Mouse (Mus musculus): ENCODE data around the gene Nt5c3. TPM values are rescaled to one million over a fixed set of nuclear protein-coding genes. Genes with fewer than 3 reads are reported as not detected.
"Not testable (repeated sequence)": the region's sequence is repeated elsewhere in the genome, so short reads cannot be mapped to it uniquely, and the experiment has no call there.

Gene Nt5c3
- total RNA-seq, 2 experiments from 2014 or later = 50.8 to 60.3 TPM

DNA sequence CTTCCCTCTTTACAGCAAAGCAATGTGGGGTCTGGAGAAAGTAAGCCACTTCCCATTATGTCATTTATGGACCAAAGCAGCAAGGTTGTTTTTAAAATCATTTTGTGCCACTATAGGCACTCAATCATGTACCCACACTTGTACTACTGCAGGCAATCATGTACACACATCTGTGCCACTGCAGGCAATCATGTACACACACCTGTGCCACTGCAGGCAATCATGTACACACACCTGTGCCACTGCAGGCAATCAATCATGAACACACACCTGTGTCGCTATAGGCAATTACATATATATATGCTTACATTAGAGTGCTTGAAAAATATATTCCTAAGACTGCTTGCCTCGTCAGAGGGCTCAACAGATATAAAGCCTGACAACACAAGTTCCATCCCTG, 18.8 kb downstream of the Nt5c3 start:
- no peak for DNase-seq

DNA sequence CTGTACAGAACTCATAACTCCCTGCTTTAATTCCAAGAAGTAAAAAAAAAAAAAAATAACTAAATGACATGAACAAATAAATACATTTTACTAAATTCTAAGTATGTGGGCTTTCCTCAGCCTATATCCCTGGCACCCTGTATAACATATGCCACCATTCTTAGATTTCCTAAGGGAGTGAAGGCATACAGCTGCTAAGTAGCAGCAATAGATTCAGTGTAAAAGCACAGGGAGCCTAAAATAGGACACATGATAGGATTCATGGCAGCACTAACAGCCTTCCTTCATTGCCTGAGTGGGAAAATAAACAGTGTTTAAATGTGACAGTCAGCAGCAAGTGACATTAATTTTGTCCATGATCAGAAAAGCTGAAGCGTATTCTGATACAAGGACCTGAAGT, 19.4 kb downstream of the Nt5c3 start:
- DNase-seq = no peak

DNA sequence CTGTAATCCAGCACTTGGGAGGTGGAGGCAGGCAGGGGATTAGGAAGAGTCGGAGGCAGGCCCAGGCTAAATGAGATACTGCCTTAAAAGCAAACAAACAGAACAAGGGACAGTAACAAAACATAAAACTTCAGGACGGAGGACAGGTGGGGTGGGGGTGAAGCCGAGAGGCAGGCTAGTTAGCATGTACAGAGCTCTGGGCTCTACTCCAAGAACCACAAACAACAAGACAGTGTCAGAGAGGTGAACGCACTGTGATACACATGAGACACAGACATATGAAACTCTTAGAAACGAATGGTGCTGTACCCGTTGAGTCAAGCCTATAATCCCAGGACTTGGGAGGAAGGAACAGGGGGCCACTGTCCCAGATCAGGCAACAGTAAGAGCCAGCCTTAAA, 19.9 kb downstream of the Nt5c3 start:
- DNase-seq = no peak

DNA sequence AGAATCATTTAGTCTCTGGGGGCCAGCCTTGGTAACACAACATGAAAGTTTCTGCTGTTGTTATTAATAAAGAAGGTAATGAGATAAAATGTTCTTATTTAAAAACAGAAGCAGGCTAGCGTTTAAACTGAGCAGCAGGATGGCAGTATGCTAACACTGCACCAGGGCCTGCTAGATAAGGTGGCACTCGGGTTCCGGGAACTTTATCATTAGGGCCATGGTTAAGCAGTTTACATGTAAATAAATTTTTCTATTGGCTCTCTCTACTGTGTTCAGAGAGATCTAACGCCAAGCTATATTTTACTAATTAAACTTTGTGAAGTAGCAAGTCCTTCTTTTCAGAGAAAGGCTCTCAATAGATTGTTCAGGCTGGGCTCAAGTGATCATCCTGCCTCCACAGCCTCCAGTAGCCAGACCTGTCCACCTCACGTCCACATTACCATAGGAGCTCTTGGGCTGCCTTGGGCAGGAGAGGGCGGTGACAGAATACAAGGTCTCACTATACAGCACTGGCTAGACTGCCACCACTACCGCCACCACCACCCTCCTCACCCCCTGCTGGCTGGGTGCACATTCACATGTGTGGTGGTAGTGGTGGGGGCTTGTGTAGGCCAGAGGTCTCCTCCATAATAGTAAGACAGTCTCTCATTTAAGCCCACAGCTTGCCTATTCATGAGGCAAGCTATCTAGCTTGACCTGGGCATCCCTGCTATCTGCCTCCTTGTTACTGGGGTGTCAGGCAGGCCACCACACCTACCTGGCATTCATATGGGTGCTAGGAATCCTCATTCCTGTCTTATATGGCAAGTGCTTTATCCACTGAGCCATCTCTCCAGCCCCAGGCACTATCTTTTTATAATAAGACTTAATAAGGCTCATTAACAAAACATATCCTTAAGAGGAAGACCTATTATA, 20.9 kb downstream of the Nt5c3 start:
- no peak for DNase-seq

DNA sequence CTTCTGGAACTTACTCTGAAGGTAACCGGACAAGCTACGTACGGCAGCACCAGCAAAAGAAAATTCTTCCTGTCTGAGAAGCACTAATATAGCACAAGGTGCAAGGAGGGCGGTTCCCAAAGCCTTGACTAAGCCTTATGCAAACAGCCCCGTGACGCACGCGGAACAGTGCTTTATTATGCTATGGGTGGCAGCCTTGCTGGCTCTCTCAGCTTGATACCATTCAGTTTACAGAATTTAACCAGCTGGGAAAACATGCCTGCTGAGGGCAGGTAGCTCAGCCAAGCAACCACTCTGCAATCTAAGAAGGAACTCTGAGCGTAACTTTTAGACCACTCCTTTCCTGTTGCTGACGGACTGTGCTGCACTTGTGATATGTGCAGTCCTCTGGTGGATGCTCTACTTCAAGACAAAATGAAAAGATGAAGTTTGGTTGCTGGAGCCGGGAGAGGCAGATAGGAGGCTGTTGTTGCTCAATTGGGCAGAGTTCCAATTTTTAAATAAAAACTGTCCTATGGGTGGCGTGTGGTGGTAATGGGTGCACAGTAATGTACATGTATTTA, 21.8 kb downstream of the Nt5c3 start:
- peak; percentile 14 for DNase-seq

DNA sequence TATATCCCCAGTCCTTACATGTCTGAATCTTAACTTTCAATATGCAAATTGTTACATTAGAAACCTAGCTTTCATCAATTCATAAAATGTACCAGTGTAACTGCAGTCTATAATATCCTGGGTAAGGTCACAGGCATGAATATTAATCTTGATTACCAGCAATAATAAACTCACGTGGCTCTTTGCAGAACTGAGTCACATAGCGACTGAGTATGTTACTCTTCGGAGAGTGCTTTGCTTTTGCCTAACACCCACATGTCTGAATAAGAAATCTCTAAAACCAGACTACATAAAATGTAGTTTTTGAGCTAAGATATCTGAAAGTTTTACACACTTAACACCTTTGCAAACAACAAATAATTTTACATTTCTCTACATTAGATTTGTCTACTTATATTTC, 22.4 kb downstream of the Nt5c3 start:
- no peak for DNase-seq

DNA sequence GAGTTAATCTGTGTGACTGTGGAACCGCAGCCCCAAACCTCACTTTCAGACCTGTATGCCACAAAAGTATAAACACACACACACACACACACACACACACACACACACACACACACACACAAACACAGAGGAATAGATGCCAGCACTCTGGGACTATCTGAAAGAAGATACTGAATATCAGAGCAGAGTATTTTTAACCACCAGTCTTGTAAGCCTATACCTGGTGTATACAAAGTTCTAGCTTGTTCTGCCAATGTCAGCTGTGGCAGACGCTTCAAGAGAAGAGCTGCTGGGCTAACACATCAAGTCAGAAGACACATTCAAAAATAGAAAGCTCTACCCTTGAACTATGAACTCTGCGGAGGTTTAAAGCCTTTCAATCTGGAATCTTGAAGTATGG, 24.1 kb downstream of the Nt5c3 start:
- DNase-seq = peak; percentile 24

DNA sequence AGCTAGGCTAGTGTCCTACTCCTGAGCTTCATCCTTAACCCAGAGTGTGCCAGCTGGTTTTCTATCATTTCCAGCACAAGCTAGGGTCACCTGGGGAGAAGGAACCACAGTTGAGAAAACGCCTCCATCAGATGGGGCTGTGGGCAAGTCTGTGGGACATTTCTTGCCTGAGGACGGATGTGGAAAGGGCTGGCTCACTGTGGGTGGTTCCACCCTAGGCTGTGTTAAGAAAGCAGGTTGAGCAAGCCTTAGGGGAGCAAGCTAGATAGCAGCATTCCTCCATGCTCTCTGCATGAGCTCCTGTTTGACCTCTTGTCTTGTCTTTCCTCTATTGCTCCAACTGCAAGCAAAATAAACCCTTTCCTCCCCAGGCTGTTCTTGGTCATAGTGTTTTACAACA, 33.0 kb downstream of the Nt5c3 start:
- no peak for DNase-seq

DNA sequence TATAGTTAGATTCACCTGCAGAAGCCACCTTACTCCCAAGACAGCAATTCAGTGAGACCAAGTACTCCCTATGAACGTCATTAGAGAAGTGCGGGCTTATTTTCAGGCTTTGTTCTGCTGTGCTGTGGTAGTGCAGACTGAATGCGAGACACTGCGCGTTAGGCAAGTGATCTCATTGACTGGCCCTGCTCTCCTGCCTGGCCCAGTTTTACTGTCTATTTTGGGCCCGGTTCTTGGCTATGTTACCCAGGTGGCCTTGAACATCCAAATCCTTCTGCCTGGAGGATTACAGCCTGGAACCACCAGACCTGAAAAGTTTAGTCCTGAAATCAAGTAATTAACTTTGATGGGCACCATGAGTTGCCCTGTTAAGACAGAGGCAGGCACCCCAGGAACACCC, 35.2 kb downstream of the Nt5c3 start:
- no peak for DNase-seq

DNA sequence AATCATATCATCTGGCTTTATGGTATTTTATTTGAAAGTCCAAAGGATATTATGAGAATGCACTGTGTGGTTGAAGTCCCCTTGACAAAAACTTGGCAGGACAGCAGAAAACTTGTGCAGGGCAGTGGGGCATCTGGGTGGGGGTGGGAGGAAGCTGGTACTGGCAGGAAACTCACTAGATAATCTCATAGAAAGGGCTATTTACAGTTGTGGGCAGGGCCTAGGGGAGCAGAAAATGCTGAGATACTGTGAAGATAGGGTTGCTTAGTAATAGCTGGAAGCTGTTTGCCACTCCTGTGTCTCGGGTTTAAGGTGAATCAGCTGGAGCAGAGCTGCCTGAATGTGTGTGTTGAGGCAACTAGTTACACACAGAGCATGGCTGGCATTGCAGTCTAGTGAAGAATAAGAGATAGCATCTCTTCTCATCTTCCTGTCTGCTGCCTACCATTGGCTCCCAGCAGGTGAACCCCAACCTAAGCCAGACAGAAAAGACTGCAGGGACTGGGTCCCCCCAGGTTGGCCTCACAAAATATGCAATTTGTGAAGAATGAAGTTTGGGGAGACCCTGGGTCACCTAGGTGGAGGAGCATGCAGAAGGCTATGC, 44.3 kb downstream of the Nt5c3 start:
- no peak for DNase-seq

DNA sequence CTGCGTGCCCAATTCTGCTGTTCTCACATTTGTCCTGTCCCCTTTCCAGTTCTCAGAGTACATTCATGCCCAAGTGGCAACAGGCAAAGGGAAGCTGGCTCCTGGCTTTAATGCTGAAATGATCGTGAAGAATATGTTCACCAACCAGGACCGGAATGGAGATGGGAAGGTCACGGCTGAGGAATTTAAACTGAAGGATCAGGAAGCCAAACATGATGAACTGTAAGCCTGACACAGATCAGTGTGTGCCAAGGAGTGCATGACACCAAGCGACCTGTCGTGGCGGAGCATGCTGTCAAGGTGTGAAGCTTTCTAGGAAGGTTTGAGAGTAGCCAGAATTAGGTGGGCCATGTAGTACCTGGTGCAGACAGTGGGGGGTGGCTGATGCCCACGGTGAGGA, 45.7 kb downstream of the Nt5c3 start:
- DNase-seq = no peak

DNA sequence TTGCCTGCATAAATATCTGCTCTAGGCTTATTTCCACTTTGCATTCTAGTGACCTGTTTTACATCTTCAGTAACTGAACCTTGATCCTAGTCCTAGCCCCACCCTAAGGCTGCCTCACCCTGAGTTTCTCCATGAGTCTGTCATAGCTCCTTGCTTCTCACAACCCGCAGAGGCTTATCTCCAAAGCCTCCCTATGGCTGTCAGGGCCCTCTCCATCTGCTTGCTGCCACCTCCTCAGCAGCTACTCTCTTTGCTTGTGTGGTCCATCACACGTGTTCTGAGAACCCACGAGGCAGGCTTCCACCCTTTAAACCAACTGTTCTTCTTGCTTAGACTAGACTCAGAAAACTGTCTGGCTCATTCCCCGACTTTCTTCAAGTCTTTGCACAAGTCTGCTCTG, 46.9 kb downstream of the Nt5c3 start:
- no peak for DNase-seq

DNA sequence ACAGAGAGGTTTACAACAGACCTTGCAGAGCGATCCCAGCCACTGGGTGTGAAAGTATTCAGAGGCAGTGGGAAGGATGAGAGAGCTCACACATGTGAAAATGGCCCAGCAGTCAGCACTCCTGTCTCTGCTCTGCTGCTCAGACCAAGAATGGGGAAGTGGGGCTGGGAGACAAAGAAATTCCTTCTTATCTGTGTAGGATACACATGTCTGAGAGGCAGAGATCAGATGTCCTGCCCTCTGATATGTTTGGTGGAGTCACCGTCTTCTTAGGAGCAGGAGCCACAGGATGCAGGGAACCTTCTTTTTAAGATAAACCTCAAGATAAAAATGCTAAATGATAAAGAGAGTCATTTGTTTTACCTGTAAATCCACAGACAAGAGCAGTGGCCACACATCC, 53.7 kb downstream of the Nt5c3 start:
- no peak for DNase-seq

DNA sequence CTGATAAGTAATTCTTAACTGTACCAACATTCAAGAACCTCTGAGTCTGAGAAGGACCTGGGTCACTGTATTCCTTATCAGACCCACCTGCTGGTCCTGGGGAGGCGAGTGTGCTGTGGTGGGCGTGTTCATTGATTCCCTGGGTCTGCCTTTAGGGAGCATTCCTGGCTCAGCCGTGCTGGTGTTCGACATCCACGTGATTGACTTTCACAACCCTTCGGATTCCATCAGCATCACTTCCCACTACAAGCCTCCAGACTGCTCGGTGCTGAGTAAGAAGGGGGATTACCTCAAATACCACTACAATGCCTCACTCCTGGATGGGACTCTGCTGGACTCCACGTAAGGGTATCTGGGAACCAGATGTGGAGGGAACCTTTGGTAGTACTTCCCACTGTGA, 55.2 kb downstream of the Nt5c3 start:
- no peak for DNase-seq

DNA sequence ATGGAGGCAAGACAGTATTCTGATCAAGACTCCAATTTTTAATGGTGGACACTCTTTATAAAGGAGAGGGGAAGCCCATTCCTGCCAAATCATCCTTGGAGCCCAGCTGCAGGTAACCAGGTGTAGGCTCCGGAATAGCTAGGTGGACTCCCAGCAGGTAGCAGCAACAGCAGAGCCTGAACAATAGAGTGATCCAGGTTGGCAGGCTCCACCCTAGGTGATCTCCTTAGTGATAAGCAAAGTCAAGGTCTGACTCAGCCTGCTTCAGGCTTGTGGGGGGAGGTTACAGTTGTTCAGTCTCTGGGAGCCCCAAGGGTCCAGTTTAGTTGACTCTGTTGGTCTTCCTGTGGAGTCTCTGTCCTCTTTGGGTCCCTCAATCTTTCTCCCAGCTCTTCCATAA, 56.8 kb downstream of the Nt5c3 start:
- not testable (repeated sequence) for DNase-seq

DNA sequence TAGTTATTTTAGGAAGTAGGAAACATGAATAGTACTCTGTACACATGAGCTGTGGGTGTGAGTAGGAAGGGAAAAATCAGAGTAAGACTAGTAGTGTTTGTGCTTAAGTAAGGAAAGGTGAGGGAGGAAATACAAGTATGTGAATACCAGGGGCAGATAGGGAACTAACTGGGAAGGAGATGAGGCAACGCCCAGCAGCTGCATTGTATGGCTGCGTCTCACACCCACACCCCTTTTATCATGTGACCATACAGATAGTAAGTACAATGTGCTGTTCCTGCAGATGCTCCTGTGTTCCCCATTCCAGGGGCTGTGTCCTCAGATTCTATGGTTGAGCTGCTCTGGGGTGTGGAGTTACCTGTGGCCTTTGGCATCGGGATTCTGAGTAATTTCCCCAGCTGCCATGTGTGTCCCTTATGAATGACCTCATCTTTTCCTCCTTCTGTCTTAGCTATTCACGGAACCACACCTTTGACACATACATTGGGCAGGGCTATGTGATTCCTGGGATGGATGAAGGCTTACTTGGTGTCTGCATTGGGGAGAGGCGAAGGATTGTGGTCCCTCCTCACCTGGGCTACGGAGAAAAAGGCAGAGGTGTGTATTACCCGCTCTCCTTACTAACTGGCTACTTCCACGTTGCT, 63.4 kb downstream of the Nt5c3 start:
- DNase-seq = no peak

DNA sequence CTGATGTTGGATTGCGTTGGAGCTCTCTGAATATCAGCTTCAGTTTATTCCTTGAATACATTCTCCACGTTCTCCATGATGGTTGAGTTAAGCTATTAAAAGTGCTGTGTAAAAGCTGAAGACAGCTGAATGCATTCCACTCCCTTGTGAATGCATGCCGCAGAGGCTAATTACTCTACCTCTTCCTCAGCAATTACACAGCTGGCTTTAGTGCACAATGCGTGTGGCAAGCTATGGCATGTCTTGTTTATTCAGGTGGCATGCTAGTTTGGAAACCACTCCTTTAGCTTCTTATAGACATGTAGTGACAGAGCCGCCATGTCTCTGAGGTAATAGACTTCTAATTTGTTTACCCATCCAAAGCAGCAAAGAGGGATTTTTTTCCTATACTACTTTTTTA, 67.0 kb downstream of the Nt5c3 start:
- DNase-seq = no peak

DNA sequence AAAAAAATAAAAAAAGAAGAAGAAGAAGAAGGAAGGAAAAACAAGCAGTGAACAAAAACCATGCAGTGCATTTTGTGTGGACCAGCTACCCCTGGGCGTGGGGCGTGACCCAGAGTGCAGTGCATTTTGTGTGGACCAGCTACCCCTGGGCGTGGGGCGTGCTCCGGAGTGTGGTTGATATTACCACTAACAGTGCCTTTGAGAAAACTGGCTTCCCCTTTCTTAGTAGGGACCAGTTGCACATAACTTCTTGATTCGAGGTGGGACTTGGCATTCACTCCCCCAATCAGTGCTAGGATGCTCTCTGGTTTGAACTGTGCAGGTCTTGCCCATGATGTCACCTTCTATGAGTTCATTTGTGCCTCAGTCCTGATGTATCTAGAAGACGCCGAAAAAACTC, 68.9 kb downstream of the Nt5c3 start:
- DNase-seq = no peak

DNA sequence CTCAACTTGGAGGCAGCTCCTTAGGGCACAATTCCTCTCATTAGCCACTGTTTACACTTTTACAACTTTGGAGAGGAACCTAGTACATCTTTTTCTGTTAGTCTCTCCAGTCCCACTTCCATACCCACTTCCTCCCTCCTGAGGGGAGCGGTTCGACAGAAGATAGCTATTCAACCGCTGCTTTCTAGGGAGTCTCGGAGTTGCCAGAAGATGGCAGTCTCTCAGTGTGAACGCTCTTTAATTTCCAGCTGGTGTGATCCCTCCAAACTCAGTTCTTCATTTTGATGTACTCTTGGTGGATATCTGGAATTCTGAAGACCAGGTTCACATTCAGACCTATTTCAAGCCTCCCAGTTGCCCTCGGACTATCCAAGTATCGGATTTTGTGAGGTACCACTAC, 73.4 kb downstream of the Nt5c3 start:
- DNase-seq = no peak

DNA sequence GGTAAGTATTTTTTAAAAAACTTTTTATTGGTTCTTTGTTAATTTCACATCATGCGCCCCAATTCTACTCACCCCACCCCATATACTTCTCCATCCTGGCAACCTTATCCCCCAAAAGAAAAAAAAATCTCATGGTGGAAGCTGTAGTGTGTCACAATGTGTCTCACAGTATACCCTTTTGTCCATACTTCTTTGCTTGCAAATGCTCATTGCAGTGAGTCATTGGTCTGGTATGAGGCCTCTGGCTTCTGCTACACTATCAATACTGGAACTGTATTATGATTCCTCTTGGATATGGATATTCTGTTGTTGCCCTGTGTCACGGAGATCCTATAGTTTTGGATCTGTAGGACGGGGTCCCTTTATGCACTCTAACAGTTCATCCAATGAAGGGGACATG, 74.8 kb downstream of the Nt5c3 start:
- no peak for DNase-seq

DNA sequence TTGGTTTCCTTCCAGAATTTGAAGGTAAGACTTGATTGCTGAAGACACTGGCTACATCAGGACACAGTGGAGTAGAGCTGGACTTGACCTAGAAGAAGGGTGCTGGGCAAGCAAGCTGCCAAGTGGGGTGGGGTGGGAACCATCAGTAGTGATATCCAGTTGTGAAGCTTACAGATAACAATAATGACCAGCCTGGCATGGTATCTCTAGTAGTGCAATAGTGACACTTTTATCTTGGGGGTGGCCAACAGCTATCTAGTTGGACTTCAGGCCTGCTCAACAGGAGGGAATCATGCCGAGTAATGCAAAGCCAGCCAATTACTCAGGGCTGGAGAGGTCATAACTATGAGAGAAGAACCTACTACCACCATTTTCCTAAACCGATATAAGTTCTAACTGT, 79.4 kb downstream of the Nt5c3 start:
- no peak for DNase-seq

DNA sequence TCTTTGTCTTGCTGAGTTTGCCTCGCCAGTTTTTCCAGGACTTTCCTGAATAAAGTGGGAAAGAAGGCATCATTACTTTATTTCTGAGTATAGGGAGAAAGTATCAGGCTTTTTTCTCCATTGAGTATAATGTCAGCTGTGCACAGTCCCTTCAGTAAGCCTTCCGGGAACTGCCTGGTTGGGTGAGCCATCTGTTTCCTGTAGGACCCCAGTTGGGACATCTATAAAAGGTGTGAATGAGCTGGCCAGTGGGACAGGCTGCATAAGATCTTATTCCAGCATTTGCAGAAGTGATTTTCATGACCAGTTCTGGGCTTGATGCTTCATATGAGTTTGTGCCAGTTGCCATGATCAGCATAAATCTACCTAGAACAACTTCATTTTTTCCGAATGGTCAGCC, 80.5 kb downstream of the Nt5c3 start:
- no peak for DNase-seq

DNA sequence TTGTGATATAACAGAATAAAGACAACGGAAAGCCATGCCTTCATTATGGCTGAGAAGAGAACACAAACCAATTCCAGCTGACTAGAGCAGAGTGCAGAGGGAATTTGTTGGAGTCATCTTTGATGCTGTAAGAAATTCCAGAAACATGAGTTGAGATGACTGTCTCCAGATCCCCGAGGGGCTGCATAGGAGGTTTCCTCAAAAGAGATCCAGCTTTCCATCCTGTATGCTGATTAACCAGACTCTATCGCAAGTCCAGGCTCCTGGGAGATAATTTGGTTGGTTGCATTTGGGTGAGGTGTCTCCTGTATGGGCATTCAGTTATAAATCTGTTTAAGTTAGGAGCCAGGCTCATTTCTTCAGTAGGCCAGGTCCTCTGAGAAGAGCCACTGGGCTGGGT, 86.1 kb downstream of the Nt5c3 start:
- no peak for DNase-seq

All from gastrocnemius, postnatal 10 days (tissue).